Mouse (Mus musculus) forebrain, embryonic 14.5 days (tissue): ENCODE data around the gene Evc2. TPM values are rescaled to one million over a fixed set of nuclear protein-coding genes. Genes with fewer than 3 reads are reported as not detected.
A peak's percentile ranks its signal among the peaks of the same experiment; 100 is the strongest.

Experiments used
- ATAC-seq: fragments of 200-750 bp; cut with Nextera tagmentation; 2 replicates; pipeline ENCODE4 v1.8.0; 2017; ENCODE audit warnings: mild to moderate bottlenecking, moderate library complexity
- DNase-seq: peaks from one replicate; pipeline ENCODE4 v3.0.0-alpha.2; 2015; ENCODE audit warnings: low spot score
- H3K27ac ChIP-seq: fragments of 300-500 bp; sonication (generic); 2 replicates; pipeline ENCODE4 v1.5.1; 2014; ENCODE audit warnings: low read depth, mild to moderate bottlenecking, control low read depth, low read length, moderate library complexity
- H3K27me3 ChIP-seq: fragments of 300-500 bp; sonication (generic); replicated peaks from 2 replicates; pipeline ENCODE4 v1.6.1; 2014; ENCODE audit warnings: low read length, control low read depth, mixed read lengths; ENCODE audit not compliant: control insufficient read depth, insufficient read depth
- H3K36me3 ChIP-seq: fragments of 300-500 bp; sonication (generic); 2 replicates; pipeline ENCODE4 v1.6.1; 2014; ENCODE audit warnings: low read length, control low read depth; ENCODE audit not compliant: control insufficient read depth, insufficient read depth
- H3K4me1 ChIP-seq: fragments of 300-500 bp; sonication (generic); 2 replicates; pipeline ENCODE4 v1.6.1; 2014; ENCODE audit warnings: antibody characterized with exemption, low read length, control low read depth; ENCODE audit not compliant: control insufficient read depth, insufficient read depth
- H3K4me2 ChIP-seq: fragments of 300-500 bp; sonication (generic); 2 replicates; pipeline ENCODE4 v1.6.1; 2014; ENCODE audit warnings: mild to moderate bottlenecking, control low read depth, low read length
- H3K4me3 ChIP-seq: fragments of 300-500 bp; sonication (generic); 2 replicates; pipeline ENCODE4 v1.5.1; 2014; ENCODE audit warnings: low read depth, low read length, control low read depth
- H3K9ac ChIP-seq: fragments of 300-500 bp; sonication (generic); 2 replicates; pipeline ENCODE4 v1.6.1; 2014; ENCODE audit warnings: mild to moderate bottlenecking, low read length, control low read depth, moderate library complexity
- H3K9me3 ChIP-seq: fragments of 300-500 bp; sonication (generic); replicated peaks from 2 replicates; pipeline ENCODE4 v1.6.1; 2016; ENCODE audit warnings: low read length, control low read depth, mixed read lengths; ENCODE audit not compliant: control insufficient read depth
- WGBS: fragments of 180-500 bp; shearing (Covaris S2); extraction: QIAGEN DNeasy Blood & Tissue Kit; methylation state at CpG from one replicate; pipeline ENCODE4 v1.1.7; 2014; 5-methylcytosine and 5-hydroxymethylcytosine counted together
- polyA plus RNA-seq: library from polyadenylated mRNA; unstranded; fragments of >200 nt; fragmentation: Nextera tagmentation; extraction: Ambion mirVana; gene quantifications from 2 replicates; pipeline ENCODE4 v1.2.1, GENCODE M21; 2014

Gene Evc2
- polyA plus RNA-seq = 4.0 and 4.5 TPM in 2 replicates

- WGBS = 0% methylated on average over 26 of the region's 27 CpGs
- Histone ChIP-seq H3K27ac (no peak within 1 kb of the TSS), H3K9me3 (no peaks in the 10 kb centered on the region), H3K4me3 (peak within 1 kb of the TSS; percentile 55), H3K27me3 (no peaks in the 10 kb centered on the region), H3K9ac (peak within 1 kb of the TSS; percentile 66), H3K4me2 (peak within 1 kb of the TSS; percentile 97), H3K36me3 (no peaks in the 10 kb centered on the region), H3K4me1 (peaks cover 7% of the 10 kb centered on the region; the same call in 1 of the 2 replicates)
- ATAC-seq (peak; percentile 83), DNase-seq (peak; percentile 83)
Measured at GRCm38 (mm10) chr5:37338288-37338687, at the start of gene Evc2. Gene Evc2 (plus strand): TSS chr5:37338499.

DNA sequence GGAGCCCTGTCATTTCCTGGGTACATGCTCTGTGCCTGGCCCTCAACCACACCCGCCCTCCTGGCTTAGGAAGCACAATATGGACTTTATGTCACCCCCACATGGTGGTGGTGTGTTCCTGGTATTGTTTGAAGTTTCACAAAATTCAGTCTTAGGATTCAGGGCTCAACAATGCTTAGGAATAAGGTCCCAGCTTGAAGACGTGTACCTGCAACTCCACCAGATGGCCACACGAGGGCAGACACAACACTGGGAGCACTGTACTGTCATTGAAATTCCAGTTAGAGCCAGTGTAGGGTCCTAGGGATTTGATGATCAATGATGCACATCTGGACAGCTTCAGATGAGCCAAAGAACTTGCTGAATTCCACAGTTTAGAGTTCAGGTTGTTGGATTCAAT lies 49.1 kb upstream of the Evc2 start:
- no peak overlapping the region for H3K4me3 ChIP-seq
- no peak overlapping the region for H3K27ac ChIP-seq
- peaks cover 83% of the 10 kb centered on the region for H3K36me3 ChIP-seq
- peak; percentile 79 for DNase-seq
- WGBS = 18% methylated on average over 3 of the region's 3 CpGs
- no peak overlapping the region for H3K4me2 ChIP-seq
- no peaks in the 10 kb centered on the region for H3K27me3 ChIP-seq
- no peaks in the 10 kb centered on the region for H3K9me3 ChIP-seq
- ATAC-seq = peak; percentile 42
- H3K4me1 ChIP-seq = no peaks in the 10 kb centered on the region
- no peak overlapping the region for H3K9ac ChIP-seq

DNA sequence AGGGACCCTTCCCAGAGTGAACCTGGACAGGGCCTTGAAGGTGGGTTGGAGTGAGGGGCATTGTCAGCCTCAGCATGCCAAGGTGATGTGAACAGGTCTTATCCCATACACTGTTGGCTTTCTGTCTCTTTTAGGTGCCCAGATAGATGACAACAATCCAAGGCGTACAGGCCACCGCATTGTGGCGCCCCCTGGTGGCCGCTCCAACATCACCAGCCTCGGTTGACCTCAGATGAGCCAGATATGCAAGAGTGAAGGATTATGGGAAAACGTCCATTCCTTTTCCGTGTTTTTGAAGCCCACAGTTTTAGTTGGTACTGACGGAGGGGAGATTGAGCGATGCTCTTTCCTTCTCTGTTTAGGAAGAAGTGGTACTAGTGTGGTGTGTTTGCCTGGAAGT lies 47.3 kb upstream of the Evc2 start:
- H3K4me2 ChIP-seq = no peak overlapping the region
- DNase-seq (no peak), ATAC-seq (no peak)
- H3K27me3 ChIP-seq = no peaks in the 10 kb centered on the region
- peaks cover 71% of the 10 kb centered on the region for H3K36me3 ChIP-seq
- no peak overlapping the region for H3K27ac ChIP-seq
- no peak overlapping the region for H3K9ac ChIP-seq
- no peaks in the 10 kb centered on the region for H3K4me1 ChIP-seq
- WGBS = 68% methylated on average over 9 of the region's 9 CpGs
- H3K9me3 ChIP-seq = no peaks in the 10 kb centered on the region
- no peak overlapping the region for H3K4me3 ChIP-seq

DNA sequence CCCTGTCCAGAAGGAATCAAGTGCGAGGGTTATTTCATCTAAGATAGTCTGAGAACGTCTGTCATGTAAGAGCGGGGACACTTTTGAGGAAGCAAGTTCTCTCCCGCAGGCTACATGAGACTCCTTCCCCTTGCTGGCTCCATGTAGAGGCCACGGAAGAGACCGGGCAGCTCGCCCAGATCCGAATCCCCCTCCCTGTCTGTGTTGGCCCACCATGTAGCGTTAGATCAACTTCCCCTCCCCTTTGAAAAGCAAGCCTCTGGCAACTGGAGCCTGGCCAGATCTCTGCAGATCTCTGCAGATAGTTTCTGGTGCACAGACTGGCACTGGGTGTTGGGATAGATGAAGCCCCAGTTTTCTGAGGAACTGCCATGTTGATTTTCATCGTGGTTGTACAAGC lies 41.6 kb upstream of the Evc2 start:
- no peak overlapping the region for H3K4me3 ChIP-seq
- H3K4me2 ChIP-seq = no peak overlapping the region
- peak; percentile 85 for DNase-seq
- H3K9me3 ChIP-seq = no peaks in the 10 kb centered on the region
- WGBS = 61% methylated on average over 10 of the region's 10 CpGs
- ATAC-seq = peak; percentile 69; the same call in 1 of the 2 replicates
- no peaks in the 10 kb centered on the region for H3K4me1 ChIP-seq
- peaks cover 15% of the 10 kb centered on the region for H3K36me3 ChIP-seq
- H3K27me3 ChIP-seq = no peaks in the 10 kb centered on the region
- H3K9ac ChIP-seq = no peak overlapping the region
- no peak overlapping the region for H3K27ac ChIP-seq

DNA sequence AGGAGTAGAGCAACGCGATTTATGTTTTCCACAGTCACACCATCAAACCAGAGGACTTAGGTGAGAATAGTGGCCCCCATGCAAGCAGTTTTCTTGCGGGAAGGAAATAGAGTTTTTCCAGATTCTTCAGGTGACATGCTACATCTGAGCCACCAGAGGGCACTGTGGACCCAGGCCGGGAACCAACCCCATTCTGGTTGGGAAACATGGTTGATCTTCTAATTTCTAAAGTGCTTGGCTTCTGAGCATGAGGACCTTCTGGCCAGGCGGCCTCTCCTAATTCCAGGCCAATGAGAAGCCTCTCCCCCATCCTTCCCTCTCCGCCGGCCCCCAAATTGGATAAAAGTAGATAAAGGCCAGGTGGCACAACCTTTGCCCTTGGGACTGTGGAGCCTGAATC lies 39.9 kb upstream of the Evc2 start:
- ATAC-seq (peak; percentile 25; the same call in 1 of the 2 replicates), DNase-seq (peak; percentile 64)
- H3K27me3 ChIP-seq = no peaks in the 10 kb centered on the region
- H3K9me3 ChIP-seq = no peaks in the 10 kb centered on the region
- H3K4me2 ChIP-seq = no peak overlapping the region
- H3K36me3 ChIP-seq = no peaks in the 10 kb centered on the region; the same call in 1 of the 2 replicates
- H3K9ac ChIP-seq = no peak overlapping the region
- no peak overlapping the region for H3K4me3 ChIP-seq
- whole genome bisulfite sequencing = 25% methylated on average over 7 of the region's 7 CpGs
- H3K4me1 ChIP-seq = no peaks in the 10 kb centered on the region
- no peak overlapping the region for H3K27ac ChIP-seq

DNA sequence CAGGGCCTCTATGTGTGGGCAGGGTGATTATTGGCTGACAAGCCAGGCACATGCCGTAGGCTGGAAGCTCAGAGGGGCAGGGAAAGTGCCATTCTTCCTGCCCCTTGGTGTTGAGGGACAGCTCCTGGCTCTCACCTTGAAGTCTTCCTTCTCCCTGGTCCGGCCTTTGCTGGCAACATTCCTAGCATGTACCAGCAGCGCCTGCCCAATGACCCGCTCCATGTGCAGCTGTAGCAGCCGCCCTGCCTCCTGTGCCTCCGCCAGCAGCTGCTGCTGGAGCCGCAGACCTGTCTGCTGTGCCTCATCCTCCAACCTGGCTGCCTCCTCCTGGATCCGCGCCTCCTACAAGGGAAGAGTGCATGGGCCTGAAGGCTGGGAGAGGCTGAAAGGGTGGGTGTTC lies 28.3 kb upstream of the Evc2 start:
- Histone ChIP-seq H3K9ac (no peak overlapping the region), H3K9me3 (0 out of 2 replicates have a peak, but pooled peaks cover 2% of the 10 kb centered on the region), H3K36me3 (peaks cover 16% of the 10 kb centered on the region; the same call in 1 of the 2 replicates), H3K4me3 (no peak overlapping the region), H3K27me3 (no peaks in the 10 kb centered on the region), H3K4me1 (no peaks in the 10 kb centered on the region), H3K4me2 (no peak overlapping the region), H3K27ac (no peak overlapping the region)
- WGBS = 87% methylated on average over 9 of the region's 9 CpGs
- ATAC-seq = no peak
- no peak for DNase-seq

- DNase-seq = no peak
Measured at GRCm38 (mm10) chr5:37312980-37313722, 25.1 kb upstream of the Evc2 start.

DNA sequence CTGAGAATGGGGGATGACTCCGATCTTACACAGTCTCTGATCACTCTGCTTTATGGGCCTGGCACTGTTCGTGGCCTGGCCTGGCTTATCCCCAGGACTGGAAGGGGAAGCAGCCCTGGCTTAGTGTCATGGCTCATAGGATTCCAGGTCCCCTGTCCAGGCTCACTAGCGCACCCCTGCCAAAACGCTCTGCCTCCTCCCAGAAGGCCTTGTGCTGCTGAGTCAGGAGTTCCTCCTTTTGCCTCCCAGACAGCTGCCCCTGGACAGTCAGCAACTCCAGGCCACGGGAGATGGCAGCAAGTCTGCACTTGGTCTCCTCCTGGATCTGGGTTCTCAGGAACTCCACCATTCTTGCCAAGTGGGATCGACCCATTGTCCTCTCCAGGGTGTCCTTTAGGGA lies 19.6 kb upstream of the Evc2 start:
- WGBS = 92% methylated on average over 6 of the region's 6 CpGs
- DNase-seq = no peak
- no peaks in the 10 kb centered on the region for H3K27me3 ChIP-seq

More at GRCm38 (mm10) chr5:37312980-37313722, 25.1 kb upstream of the Evc2 start:
- Histone ChIP-seq H3K27me3 (no peaks in the 10 kb centered on the region), H3K4me3 (no peak overlapping the region), H3K4me1 (no peaks in the 10 kb centered on the region), H3K9ac (no peak overlapping the region), H3K4me2 (no peak overlapping the region), H3K27ac (no peak overlapping the region), H3K36me3 (peaks cover 38% of the 10 kb centered on the region; the same call in 1 of the 2 replicates), H3K9me3 (0 out of 2 replicates have a peak, but pooled peaks cover 5% of the 10 kb centered on the region)
- no peak for ATAC-seq
- WGBS = 93% methylated on average over 12 of the region's 12 CpGs

DNA sequence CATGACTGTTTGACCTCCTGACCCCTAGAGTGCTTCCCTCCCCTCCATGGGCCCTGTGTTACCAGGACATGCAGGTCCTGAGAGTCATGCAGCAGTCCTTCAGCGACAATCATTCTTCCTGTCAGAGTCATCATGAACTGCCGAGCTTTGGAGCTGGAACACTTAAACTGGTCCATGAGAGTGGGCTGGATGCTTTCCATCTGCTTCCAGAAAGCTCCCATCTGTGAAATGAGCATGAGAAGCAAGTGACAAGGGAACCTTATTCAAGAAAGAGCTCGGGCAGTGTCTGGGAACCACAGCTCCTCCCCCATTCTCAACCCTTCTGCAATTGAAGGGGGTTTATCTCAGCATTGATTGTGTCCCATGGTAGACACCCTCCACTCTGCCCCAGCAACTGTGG lies 18.1 kb upstream of the Evc2 start:
- Histone ChIP-seq H3K36me3 (peaks cover 39% of the 10 kb centered on the region; the same call in 1 of the 2 replicates), H3K4me2 (no peak overlapping the region), H3K9me3 (0 out of 2 replicates have a peak, but pooled peaks cover 2% of the 10 kb centered on the region), H3K4me1 (no peaks in the 10 kb centered on the region), H3K27ac (no peak overlapping the region), H3K4me3 (no peak overlapping the region), H3K27me3 (no peaks in the 10 kb centered on the region), H3K9ac (no peak overlapping the region)
- WGBS = 73% methylated on average over 3 of the region's 3 CpGs
- ATAC-seq (no peak), DNase-seq (no peak)

More for the DNA sequence above, 19.6 kb upstream of the Evc2 start:
- Histone ChIP-seq H3K4me3 (no peak overlapping the region), H3K9ac (no peak overlapping the region), H3K27ac (no peak overlapping the region), H3K4me1 (no peaks in the 10 kb centered on the region), H3K4me2 (no peak overlapping the region), H3K9me3 (0 out of 2 replicates have a peak, but pooled peaks cover 5% of the 10 kb centered on the region), H3K36me3 (peaks cover 37% of the 10 kb centered on the region; the same call in 1 of the 2 replicates)
- ATAC-seq = no peak
